Mouse (Mus musculus) thymus, adult 2 months (tissue): ENCODE measurements around the gene Fcgr1. TPM values are rescaled to one million over a fixed set of nuclear protein-coding genes. Genes with fewer than 3 reads are reported as not detected.

Source experiments
- DNase-seq: peaks from one replicate; pipeline ENCODE4 v3.0.0; 2021
- H3K27ac ChIP-seq: fragments of 200-500 bp; 2 replicates; pipeline ENCODE4 v1.5.1; 2012; ENCODE audit warnings: low read length, control low read depth; ENCODE audit not compliant: control insufficient read depth, insufficient read depth
- H3K27me3 ChIP-seq: fragments of 200-500 bp; 2 replicates; pipeline ENCODE4 v1.6.1; 2012; ENCODE audit warnings: mild to moderate bottlenecking, low read length, moderate library complexity, mixed read lengths; ENCODE audit not compliant: control insufficient read depth, insufficient read depth
- H3K36me3 ChIP-seq: fragments of 200-500 bp; 2 replicates; pipeline ENCODE4 v1.6.1; 2012; ENCODE audit warnings: mild to moderate bottlenecking, low read length, moderate library complexity; ENCODE audit not compliant: control insufficient read depth, insufficient read depth
- H3K4me1 ChIP-seq: fragments of 200-500 bp; replicated peaks from 2 replicates; pipeline ENCODE4 v1.6.1; 2012; ENCODE audit warnings: low read length; ENCODE audit not compliant: control insufficient read depth, insufficient read depth
- H3K4me3 ChIP-seq: fragments of 200-500 bp; 2 replicates; pipeline ENCODE4 v1.5.1; 2012; ENCODE audit warnings: mild to moderate bottlenecking, low read length, control low read depth, moderate library complexity; ENCODE audit not compliant: control insufficient read depth, insufficient read depth
- CTCF ChIP-seq: fragments of 200-500 bp; IDR thresholded peaks from 2 replicates; pipeline ENCODE4 v1.5.1; 2012; ENCODE audit warnings: mild to moderate bottlenecking, control low read depth, low read length, moderate library complexity, borderline replicate concordance; ENCODE audit not compliant: control insufficient read depth, poor library complexity, insufficient read depth; ENCODE audit errors: extremely low read depth
- POLR2A ChIP-seq: fragments of 200-500 bp; IDR thresholded peaks from 2 replicates; pipeline ENCODE4 v1.6.1; 2012; ENCODE audit warnings: mild to moderate bottlenecking, low read length, control low read depth, moderate library complexity; ENCODE audit not compliant: control insufficient read depth, poor library complexity, insufficient read depth; ENCODE audit errors: extremely low read depth
- WGBS: fragments of 180-500 bp; shearing (Covaris S2); methylation state at CpG from one replicate; pipeline ENCODE4 v1.1.7; 2018; 5-methylcytosine and 5-hydroxymethylcytosine counted together
- polyA plus RNA-seq: library from polyadenylated mRNA; depleted of rRNA; stranded (reverse); fragments of >200 nt; gene quantifications from 2 replicates; pipeline ENCODE4 v1.2.3, GENCODE M21; 2012

Gene Fcgr1
- polyA plus RNA-seq, 1 experiment = 6.8 TPM

GRCm38 (mm10) chr3:96336636-96337035, 42.9 kb upstream of the Fcgr1 start:
- Histone ChIP-seq H3K36me3 (no peaks in the 10 kb centered on the region), H3K27me3 (peaks cover 22% of the 10 kb centered on the region), H3K4me3 (no peak overlapping the region), H3K4me1 (peaks cover 16% of the 10 kb centered on the region), H3K27ac (no peak overlapping the region)
- WGBS = 97% methylated on average over 1 of the region's 1 CpGs
- TF ChIP-seq POLR2A (no peak), CTCF (no peak)
- DNase-seq = no peak

- no peak for DNase-seq
- Histone ChIP-seq H3K27me3 (peaks cover 19% of the 10 kb centered on the region), H3K4me1 (peaks cover 16% of the 10 kb centered on the region), H3K4me3 (no peak overlapping the region), H3K36me3 (no peaks in the 10 kb centered on the region), H3K27ac (no peak overlapping the region)
- WGBS = 26% methylated on average over 7 of the region's 7 CpGs
- TF ChIP-seq CTCF = no peak
- no peak for TF ChIP-seq POLR2A
Observed at GRCm38 (mm10) chr3:96335591-96335990, 41.8 kb upstream of the Fcgr1 start.

- no peak overlapping the region for H3K4me3 ChIP-seq
- no peaks in the 10 kb centered on the region for H3K36me3 ChIP-seq
- 61% methylated on average over 6 of the region's 6 CpGs for WGBS
- no peak overlapping the region for H3K27ac ChIP-seq
- DNase-seq = no peak
- peaks cover 17% of the 10 kb centered on the region for H3K27me3 ChIP-seq
- H3K4me1 ChIP-seq = peaks cover 16% of the 10 kb centered on the region
- TF ChIP-seq POLR2A (no peak), CTCF (no peak)
Observed at GRCm38 (mm10) chr3:96335163-96335550, 41.4 kb upstream of the Fcgr1 start.

- H3K36me3 ChIP-seq = no peaks in the 10 kb centered on the region
- DNase-seq = no peak
- peaks cover 16% of the 10 kb centered on the region for H3K4me1 ChIP-seq
- H3K4me3 ChIP-seq = no peak overlapping the region
- no peak overlapping the region for H3K27ac ChIP-seq
- WGBS = 10% methylated on average over 36 of the region's 36 CpGs
- H3K27me3 ChIP-seq = peaks cover 17% of the 10 kb centered on the region
- TF ChIP-seq CTCF (no peak), POLR2A (no peak)
Observed at GRCm38 (mm10) chr3:96334175-96335162, 40.7 kb upstream of the Fcgr1 start.

GRCm38 (mm10) chr3:96333396-96334174, 39.8 kb upstream of the Fcgr1 start:
- WGBS = 2% methylated on average over 25 of the region's 25 CpGs
- DNase-seq = no peak
- Histone ChIP-seq H3K36me3 (no peaks in the 10 kb centered on the region), H3K27me3 (peaks cover 17% of the 10 kb centered on the region), H3K27ac (no peak overlapping the region), H3K4me1 (peaks cover 16% of the 10 kb centered on the region), H3K4me3 (peak overlapping the region; percentile 11)
- TF ChIP-seq POLR2A (no peak), CTCF (no peak)

GRCm38 (mm10) chr3:96332631-96333395, 39.0 kb upstream of the Fcgr1 start:
- Histone ChIP-seq H3K36me3 (no peaks in the 10 kb centered on the region), H3K27ac (no peak overlapping the region), H3K27me3 (peaks cover 19% of the 10 kb centered on the region), H3K4me1 (peaks cover 16% of the 10 kb centered on the region), H3K4me3 (no peak overlapping the region)
- TF ChIP-seq POLR2A = no peak
- no peak for TF ChIP-seq CTCF
- peak; percentile 37 for DNase-seq
- WGBS = 8% methylated on average over 27 of the region's 27 CpGs
